Comparison of ENCODE assay signal across 9 mouse cellular contexts in genomic region chr14:11775204-11775603, GRCm38 (mm10).
DNase-seq lines count a peak whose midpoint lies in the region; ATAC-seq and TF ChIP-seq lines count a peak whose summit lies in the region.
"Had no signal": no experiment of that assay in that cellular context is flagged by ENCODE, and none has a peak within 500 bp of the region (broad histone marks: within the 10 kb centered on the region; RNA-seq: fewer than 3 reads in every experiment).

No protein-coding gene starts in this region.

- WGBS in forebrain, embryonic 10.5 days = 10% methylated on average over 11 of the region's 11 CpGs
- WGBS in forebrain, postnatal 0 days = 13% methylated on average over 11 of the region's 11 CpGs
- 25% methylated on average over 11 of the region's 11 CpGs for WGBS in intestine, embryonic 15.5 days
- 18% methylated on average over 11 of the region's 11 CpGs for WGBS in liver, adult 2 months

- H3K79me2 ChIP-seq in liver, adult 2 months (ENCODE audit: control insufficient read depth, insufficient read depth, low read length) = peaks cover 10% of the 10 kb centered on the region; the same call in 1 of the 2 replicates
- H3K79me2 ChIP-seq in myocyte (ENCODE audit: control insufficient read depth, insufficient read depth) = peaks cover 3% of the 10 kb centered on the region

- no peak for TF ChIP-seq POLR2A in liver, adult 2 months (IDR thresholded peaks at IDR 0.05; ENCODE audit: extremely low read depth, insufficient read depth, low read length)
- TF ChIP-seq POLR2A in myocyte (IDR thresholded peaks at IDR 0.05; ENCODE audit: insufficient read length, low read depth) = no peak

- H3K4me3 ChIP-seq in forebrain, embryonic 10.5 days = peak overlapping the region; percentile 15; the same call in 1 of the 2 replicates
- H3K4me3 ChIP-seq in forebrain, postnatal 0 days (ENCODE audit: low read depth, low read length) = no peak overlapping the region
- no peak overlapping the region for H3K4me3 ChIP-seq in intestine, embryonic 15.5 days (replicated peaks)
- no peak overlapping the region for H3K4me3 ChIP-seq in liver, adult 2 months (ENCODE audit: insufficient read depth, low read depth, low read length)
- no peak overlapping the region for H3K4me3 ChIP-seq in myocyte

- H3K9ac ChIP-seq in forebrain, postnatal 0 days = no peak overlapping the region
- H3K9ac ChIP-seq in intestine, embryonic 15.5 days = no peak overlapping the region
- peak overlapping the region; percentile 44; the same call in 1 of the 2 replicates for H3K9ac ChIP-seq in liver, adult 2 months (ENCODE audit: low read depth, low read length)

- H3K36me3 ChIP-seq in forebrain, embryonic 10.5 days (replicated peaks) = no peaks in the 10 kb centered on the region
- H3K36me3 ChIP-seq in forebrain, postnatal 0 days (ENCODE audit: insufficient read depth) = no peaks in the 10 kb centered on the region
- no peaks in the 10 kb centered on the region for H3K36me3 ChIP-seq in intestine, embryonic 15.5 days
- no peaks in the 10 kb centered on the region for H3K36me3 ChIP-seq in liver, adult 2 months (ENCODE audit: control insufficient read depth, insufficient read depth, low read length)
- H3K36me3 ChIP-seq in myocyte (ENCODE audit: control insufficient read depth, insufficient read depth) = no peaks in the 10 kb centered on the region

- ATAC-seq in forebrain, postnatal 0 days = no peak
- peak; percentile 53 for ATAC-seq in intestine, embryonic 15.5 days

- no peaks in the 10 kb centered on the region for H3K9me3 ChIP-seq in forebrain, embryonic 10.5 days
- no peaks in the 10 kb centered on the region for H3K9me3 ChIP-seq in forebrain, postnatal 0 days (ENCODE audit: low read length)
- no peaks in the 10 kb centered on the region for H3K9me3 ChIP-seq in intestine, embryonic 15.5 days

- H3K4me2 ChIP-seq in forebrain, postnatal 0 days (ENCODE audit: low read depth) = no peak overlapping the region
- no peak overlapping the region for H3K4me2 ChIP-seq in intestine, embryonic 15.5 days (replicated peaks)
- H3K4me2 ChIP-seq in myocyte (ENCODE audit: low read depth) = peak overlapping the region; percentile 45

- peaks cover 38% of the 10 kb centered on the region for H3K4me1 ChIP-seq in forebrain, embryonic 10.5 days
- peaks cover 6% of the 10 kb centered on the region; the same call in 1 of the 2 replicates for H3K4me1 ChIP-seq in forebrain, postnatal 0 days (ENCODE audit: insufficient read depth)
- peaks cover 13% of the 10 kb centered on the region for H3K4me1 ChIP-seq in intestine, embryonic 15.5 days (replicated peaks)
- H3K4me1 ChIP-seq in liver, adult 2 months (ENCODE audit: control insufficient read depth, insufficient read depth, low read length) = peaks cover 13% of the 10 kb centered on the region

- no peaks in the 10 kb centered on the region for H3K27me3 ChIP-seq in forebrain, embryonic 10.5 days (ENCODE audit: poor library complexity, severe bottlenecking)
- no peaks in the 10 kb centered on the region for H3K27me3 ChIP-seq in forebrain, postnatal 0 days (ENCODE audit: insufficient read depth, low read length)
- no peaks in the 10 kb centered on the region for H3K27me3 ChIP-seq in intestine, embryonic 15.5 days (replicated peaks)
- no peaks in the 10 kb centered on the region for H3K27me3 ChIP-seq in liver, adult 2 months (ENCODE audit: control insufficient read depth, insufficient read depth, low read length)
- H3K27me3 ChIP-seq in myocyte (ENCODE audit: control insufficient read depth, insufficient read depth, insufficient read length) = no peaks in the 10 kb centered on the region

- DNase-seq in forebrain, embryonic 10.5 days (ENCODE audit: extremely low spot score, low spot score) = peak; percentile 45
- no peak for DNase-seq in forebrain, postnatal 0 days
- DNase-seq in cerebellum, postnatal 10 days = peak; percentile 25 to 28
- DNase-seq in gastrocnemius, postnatal 25 days = peak; percentile 50
- DNase-seq in liver, adult 2 months (ENCODE audit: extremely low read depth, low read depth, low spot score) = peak; percentile 92
- no peak for DNase-seq in thymus, postnatal 25 days

- no peak for TF ChIP-seq CTCF in forebrain, postnatal 0 days (IDR thresholded peaks at IDR 0.05; ENCODE audit: low read depth)
- no peak for TF ChIP-seq CTCF in liver, adult 2 months (IDR thresholded peaks at IDR 0.05; ENCODE audit: low read depth, low read length)

- H3ac ChIP-seq in myocyte (ENCODE audit: control insufficient read depth, insufficient read length) = no peak overlapping the region

- H3K27ac ChIP-seq in forebrain, embryonic 10.5 days = peak overlapping the region; percentile 72
- H3K27ac ChIP-seq in forebrain, postnatal 0 days (ENCODE audit: low read depth, low read length) = no peak overlapping the region
- no peak overlapping the region for H3K27ac ChIP-seq in intestine, embryonic 15.5 days
- peak overlapping the region; percentile 43; the same call in 1 of the 2 replicates for H3K27ac ChIP-seq in liver, adult 2 months (replicated peaks; ENCODE audit: insufficient read depth, low read depth, low read length)
- H3K27ac ChIP-seq: macrophage had no signal

TF ChIP-seq in myocyte, 11 proteins besides CTCF, POLR2A, EP300 and RAD21:
- TF ChIP-seq REST (IDR thresholded peaks at IDR 0.05; ENCODE audit: insufficient read depth, insufficient read length) (no peak), CEBPB (IDR thresholded peaks at IDR 0.05; ENCODE audit: insufficient read depth, poor library complexity, severe bottlenecking) (peak; percentile 47; the same call in 1 of the 2 replicates), USF1 (IDR thresholded peaks at IDR 0.05; ENCODE audit: low read depth) (no peak)
TF ChIP-seq in myocyte: peak in this region for 1.

Comparison
In these comparisons a context has a peak if more than half of its experiments do, and no peak if none do; other contexts are left out.
1. DNase-seq: peak in forebrain, embryonic 10.5 days (single experiment), cerebellum, postnatal 10 days (2 of 2), gastrocnemius, postnatal 25 days (single experiment) and liver, adult 2 months (single experiment); none in forebrain, postnatal 0 days (single experiment) and thymus, postnatal 25 days (single experiment).
2. H3K27ac ChIP-seq: peak in forebrain, embryonic 10.5 days (single experiment) and liver, adult 2 months (single experiment); none in forebrain, postnatal 0 days (single experiment) and intestine, embryonic 15.5 days (single experiment).